Mouse (Mus musculus) lung, postnatal 14 days (tissue): Measurements from ENCODE around the gene Rptor.

Source experiments
- DNase-seq: peaks from one replicate; pipeline ENCODE4 v3.0.0; 2021

Rptor gene

DNA sequence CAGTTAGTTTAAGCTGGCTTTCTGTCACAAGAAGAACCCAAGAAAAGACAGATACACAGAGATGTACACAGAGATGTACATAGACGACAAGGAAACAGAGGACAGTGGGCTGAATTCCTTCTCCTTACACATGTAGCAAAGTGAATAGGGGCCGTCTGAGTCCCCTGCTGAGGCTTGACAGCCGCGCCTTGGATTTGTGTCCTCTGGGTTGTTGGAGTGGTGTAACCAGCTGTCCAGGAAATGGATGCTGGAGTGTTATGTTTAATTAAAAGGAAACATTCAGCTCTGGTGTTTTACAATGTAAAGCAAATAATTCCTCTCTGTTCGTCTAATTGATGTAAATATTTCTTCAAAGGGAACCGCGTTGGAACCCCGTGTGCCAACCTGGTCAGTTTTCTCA, 339.1 kb downstream of the Rptor start:
- no peak for DNase-seq

DNA sequence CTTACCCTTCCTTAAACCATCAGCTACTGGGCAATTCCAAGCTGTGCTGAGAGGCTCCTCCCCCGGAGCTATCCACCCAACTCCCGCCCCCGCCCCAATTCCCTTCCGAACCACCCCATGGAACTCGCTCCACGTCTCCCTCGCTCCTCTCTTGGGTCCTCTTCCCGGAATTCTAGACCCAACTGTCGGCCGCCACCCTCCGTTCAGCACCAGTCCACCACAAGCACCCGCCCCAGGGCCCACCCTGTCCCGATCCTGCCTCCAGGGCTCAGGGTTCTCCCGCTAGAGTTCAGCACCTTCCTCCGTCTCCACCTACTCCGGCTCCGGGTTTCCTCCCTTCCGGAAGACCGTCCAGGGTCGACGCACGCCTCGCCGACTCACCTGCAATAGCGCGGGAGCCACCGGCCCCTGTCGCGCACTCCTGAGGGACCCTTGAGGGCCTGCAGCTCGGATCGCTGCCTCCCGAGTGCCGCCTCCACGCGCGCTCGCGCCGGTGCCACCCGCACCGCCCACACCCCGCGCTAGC, 339.6 kb downstream of the Rptor start:
- no peak for DNase-seq

DNA sequence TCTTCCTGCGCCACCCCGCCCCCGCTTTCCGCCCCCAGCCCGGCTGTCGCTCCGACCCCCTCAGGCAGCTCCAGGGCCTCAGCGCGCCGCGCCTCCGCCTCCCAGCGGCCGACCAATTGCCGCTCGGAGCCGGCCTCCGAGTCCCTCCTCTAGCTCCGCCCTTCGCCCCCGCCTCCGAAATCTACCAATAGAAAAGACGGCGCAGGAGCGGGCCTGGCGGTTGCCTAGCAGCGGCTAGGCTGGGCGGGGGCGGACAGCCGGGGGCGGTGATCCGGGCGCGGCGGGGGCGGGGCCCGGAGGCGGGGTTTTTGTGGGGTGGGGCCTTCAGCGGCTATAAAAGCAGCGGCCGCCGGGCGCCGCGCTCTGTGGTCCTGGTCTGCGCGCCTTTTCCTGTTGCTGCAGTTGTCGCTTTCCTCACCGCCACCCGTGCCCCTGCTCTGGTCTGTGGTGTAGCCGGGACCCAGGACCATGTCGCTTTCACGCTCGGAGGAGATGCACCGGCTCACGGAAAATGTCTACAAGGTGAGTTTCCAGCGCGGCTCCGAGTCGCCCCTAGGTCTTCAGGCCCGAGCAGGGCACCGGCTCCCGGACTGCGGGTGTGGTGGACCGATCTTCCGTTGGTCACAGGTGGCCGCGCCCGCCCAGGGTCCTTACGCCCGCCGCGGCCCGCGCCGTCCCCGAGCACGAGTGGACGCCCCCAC, 340.2 kb downstream of the Rptor start, which contains the start of gene Baiap2:
Gene Baiap2 (plus strand): TSS at position 37 of the 701 bp plus-strand sequence.
- DNase-seq, result peak; percentile 99

DNA sequence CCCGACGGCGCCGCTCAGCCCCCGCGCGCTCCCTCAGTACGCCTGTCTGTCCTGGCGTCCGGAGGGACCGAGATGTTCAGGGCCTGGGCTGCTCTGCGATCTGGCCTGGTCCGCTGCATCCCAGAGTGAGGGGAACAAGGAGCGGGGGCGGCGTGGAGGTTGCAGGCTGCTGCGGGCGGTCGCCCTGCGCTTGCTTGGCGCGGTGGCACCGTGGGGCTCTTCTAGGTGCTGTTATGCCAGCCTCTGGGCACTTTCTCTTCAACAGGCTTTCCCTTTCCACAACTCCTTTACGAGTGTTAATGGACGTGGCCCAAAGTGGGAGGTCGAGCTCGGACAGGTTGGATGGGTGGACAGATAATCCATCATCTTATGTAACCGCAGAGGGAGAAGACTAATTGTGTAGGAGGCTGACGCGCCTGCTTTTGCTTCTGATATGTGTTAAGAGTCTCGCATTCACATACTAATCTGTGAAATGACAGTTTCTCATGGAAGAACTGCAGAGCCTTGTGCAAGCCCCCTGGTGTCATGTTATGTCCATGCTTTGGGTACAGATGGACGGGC, 340.8 kb downstream of the Rptor start:
- peak; percentile 39 for DNase-seq

DNA sequence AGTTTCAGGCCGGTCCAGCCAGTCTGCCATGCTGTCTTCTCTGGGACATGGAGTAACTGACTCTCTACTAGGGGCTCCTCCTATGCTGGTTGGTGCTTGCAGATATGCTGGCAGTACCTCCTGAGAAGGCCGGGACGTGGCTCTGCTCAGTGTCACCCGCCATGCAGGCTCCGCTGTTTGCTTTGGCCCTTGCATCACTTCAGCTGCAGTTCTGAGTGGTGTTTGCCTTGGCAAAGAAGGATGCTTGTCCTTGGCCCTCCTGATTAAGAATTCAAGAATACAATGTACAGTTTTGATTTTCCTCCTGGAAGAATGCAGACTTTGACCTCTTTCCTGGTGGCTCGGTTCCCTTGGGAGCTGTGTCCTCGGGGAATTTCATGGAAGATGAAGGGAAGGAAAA, 342.6 kb downstream of the Rptor start:
- peak; percentile 71 for DNase-seq

DNA sequence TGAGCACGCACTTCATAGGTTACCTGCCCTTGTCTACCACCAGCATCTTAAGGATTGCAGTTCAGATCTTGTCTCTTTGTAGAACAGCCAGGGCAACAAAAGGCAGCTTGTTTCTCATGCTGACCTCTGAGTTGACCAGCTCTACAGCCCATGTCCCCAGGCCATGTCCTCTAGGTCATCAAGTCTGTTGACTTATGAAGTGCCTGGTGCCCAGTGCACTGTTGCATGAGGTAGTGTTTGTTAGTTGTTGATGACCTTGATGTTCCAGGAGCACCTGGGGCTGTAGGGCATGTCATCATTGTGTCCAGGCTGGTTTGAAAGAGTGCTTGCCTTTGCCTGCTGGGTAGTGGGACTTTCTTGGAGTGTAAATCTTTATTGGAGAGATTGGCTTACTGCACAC, 344.7 kb downstream of the Rptor start:
- DNase-seq, result no peak

DNA sequence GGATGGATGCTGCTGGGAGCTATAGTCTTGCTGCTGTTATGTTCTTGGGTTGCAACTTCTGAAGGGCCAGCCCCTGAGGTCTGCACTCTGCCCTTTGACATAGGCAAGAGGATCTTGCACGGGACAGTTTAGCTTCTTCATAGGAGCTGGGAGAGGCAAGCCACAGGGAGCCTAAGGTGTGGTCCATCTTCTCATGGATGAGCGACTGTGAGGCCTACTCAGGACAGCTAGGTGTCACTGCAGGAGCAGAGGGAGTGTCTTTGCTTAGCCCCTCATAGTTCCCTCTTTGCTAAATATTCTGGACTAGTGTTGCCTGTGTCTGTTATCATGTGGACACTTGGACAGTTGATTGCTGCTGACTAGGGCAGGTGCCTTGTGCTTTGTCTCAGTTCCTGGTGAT, 345.2 kb downstream of the Rptor start:
- DNase-seq, result no peak

DNA sequence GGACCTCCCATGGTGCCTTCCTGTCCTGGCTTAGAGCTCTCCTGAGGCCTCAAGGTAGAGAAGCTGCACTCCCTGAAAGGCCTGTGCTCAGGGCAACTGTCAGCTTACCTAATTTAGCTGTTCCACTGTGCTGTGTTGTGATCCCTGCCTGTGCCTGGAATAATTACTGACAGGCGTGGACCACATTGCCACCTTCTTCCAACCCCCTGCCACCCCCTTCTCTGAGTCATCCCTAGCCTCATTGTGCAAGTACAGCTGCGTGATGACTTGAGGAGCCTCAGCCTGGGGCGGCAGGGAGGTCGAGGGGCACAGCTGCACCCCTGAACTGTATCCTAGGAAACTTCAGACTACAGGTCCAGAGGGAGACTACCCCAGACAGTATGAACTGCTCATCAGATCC, 345.6 kb downstream of the Rptor start:
- no peak for DNase-seq

DNA sequence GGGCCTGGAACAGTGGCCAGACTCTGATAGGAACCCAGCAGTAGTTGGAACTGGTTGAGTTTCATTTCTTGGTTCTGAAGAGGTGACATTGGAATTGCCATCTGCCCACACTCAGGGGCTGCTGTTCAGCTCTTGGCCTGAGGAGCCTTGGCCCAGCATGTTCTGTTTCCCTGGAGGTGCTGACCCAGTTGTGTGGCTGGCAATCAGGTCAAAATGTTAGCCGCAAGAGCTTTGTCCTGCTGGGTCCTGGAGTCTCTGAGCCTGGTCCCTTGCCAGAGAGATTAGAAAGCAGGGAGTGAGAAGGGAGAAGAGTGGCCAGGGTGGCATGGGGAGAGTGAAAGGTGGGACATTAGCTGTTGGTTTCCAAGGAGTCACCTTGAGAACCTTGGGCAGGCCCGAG, 346.1 kb downstream of the Rptor start:
- DNase-seq, result no peak
